Mouse (Mus musculus) layer of hippocampus, postnatal 25 days (tissue): ENCODE results near the gene Sgta. TPM values are rescaled to one million over a fixed set of nuclear protein-coding genes. Genes with fewer than 3 reads are reported as not detected.

Experiments used
- microRNA-seq, 2 experiments: library from miRNA; unstranded; fragments of <30 nt; microRNA quantifications; one replicate each; pipeline ENCODE4 v1.2.0; 2021
- total RNA-seq, 2 experiments: library from RNA; stranded (reverse); gene quantifications; 2 replicates each; pipeline ENCODE4 v1.2.3; 2021

Sgta gene
- total RNA-seq, 2 experiments from 2014 or later: 171 to 178 TPM

Small RNA genes lying within 50 kb of the gene (microRNA-seq; reads per million reads assigned to microRNA genes)
- gene Mir5615-1 (0 reads per million in 2 experiments), gene Mir5615-2 (0 reads per million in 2 experiments)

Other genes starting within 250 kb of the Sgta start
- 1 to 10 TPM; 2.5 to 3.5 TPM for gene Jsrp1, start 246.7 kb downstream of the Sgta start, total RNA-seq
- 100 to 1,000 TPM; 491 to 550 TPM for gene Oaz1, start 233.5 kb downstream of the Sgta start, total RNA-seq
- 10 to 100 TPM; 38.3 to 39.9 TPM for gene Lingo3, start 216.1 kb downstream of the Sgta start, total RNA-seq
- 10 to 100 TPM; 41.5 to 43.8 TPM for gene Lsm7, start 205.0 kb downstream of the Sgta start, total RNA-seq
- 10 to 100 TPM; 61.5 to 65.7 TPM for gene Sppl2b, start 204.9 kb downstream of the Sgta start, total RNA-seq
- gene Tmprss9, start 188.3 kb downstream of the Sgta start, total RNA-seq: under 1 TPM; 0.40 to 0.62 TPM
- 100 to 1,000 TPM; 145 to 167 TPM for gene Timm13, start 159.2 kb downstream of the Sgta start, total RNA-seq
- 10 to 100 TPM; 17.5 to 19.6 TPM for gene Lmnb2, start 141.9 kb downstream of the Sgta start, total RNA-seq
- gene Gadd45b, start 130.1 kb downstream of the Sgta start, total RNA-seq: 10 to 100 TPM; 15.0 to 16.7 TPM
- gene Gng7, start 45.2 kb downstream of the Sgta start, total RNA-seq: 100 to 1,000 TPM; 180 to 184 TPM
- 100 to 1,000 TPM in 1 of 2 experiments, 10 to 100 TPM in 1; 98.7 to 103 TPM for gene Diras1, start 34.5 kb downstream of the Sgta start, total RNA-seq
- 10 to 100 TPM; 67.5 to 74.9 TPM for gene Slc39a3, start 22.8 kb downstream of the Sgta start, total RNA-seq
- gene Thop1, start 9.9 kb upstream of the Sgta start, total RNA-seq: 10 to 100 TPM; 51.3 to 54.6 TPM
- gene Creb3l3, start 38.7 kb upstream of the Sgta start, total RNA-seq: under 1 TPM; 0.81 to 0.94 TPM
- gene Map2k2, start 45.7 kb upstream of the Sgta start, total RNA-seq: 100 to 1,000 TPM; 123 to 127 TPM
- gene Zbtb7a, start 75.0 kb upstream of the Sgta start, total RNA-seq: 100 to 1,000 TPM in 1 of 2 experiments, 10 to 100 TPM in 1; 94.7 to 101 TPM
- gene Pias4, start 107.7 kb upstream of the Sgta start, total RNA-seq: 10 to 100 TPM; 28.2 to 28.9 TPM
- gene Eef2, start 116.5 kb upstream of the Sgta start, total RNA-seq: 100 to 1,000 TPM; 896 to 944 TPM
- 10 to 100 TPM; 71.7 to 71.8 TPM for gene Dapk3, start 122.8 kb upstream of the Sgta start, total RNA-seq
- gene 4930442H23Rik, start 123.7 kb upstream of the Sgta start, total RNA-seq: not detected
- under 1 TPM; 0.19 to 0.20 TPM for gene Nmrk2, start 141.9 kb upstream of the Sgta start, total RNA-seq
- 100 to 1,000 TPM; 154 to 155 TPM for gene Atcay, start 170.7 kb upstream of the Sgta start, total RNA-seq
- 10 to 100 TPM; 55.6 to 69.0 TPM for gene Zfr2, start 173.0 kb upstream of the Sgta start, total RNA-seq
- gene Matk, start 192.8 kb upstream of the Sgta start, total RNA-seq: 100 to 1,000 TPM; 222 to 244 TPM
- gene Mrpl54, start 206.8 kb upstream of the Sgta start, total RNA-seq: 10 to 100 TPM; 38.6 to 44.0 TPM
- 10 to 100 TPM; 35.4 to 39.5 TPM for gene Apba3, start 206.8 kb upstream of the Sgta start, total RNA-seq
- 1 to 10 TPM in 1 of 2 experiments, under 1 TPM in 1; 0.86 to 1.2 TPM for gene Tjp3, start 231.4 kb upstream of the Sgta start, total RNA-seq
- gene Pip5k1c, start 232.8 kb upstream of the Sgta start, total RNA-seq: 100 to 1,000 TPM; 306 to 318 TPM